Mouse (Mus musculus): ENCODE measurements around the gene Prdx6b. TPM values are rescaled to one million over a fixed set of nuclear protein-coding genes. Genes with fewer than 3 reads are reported as not detected.

Prdx6b gene
- not detected in 2 replicates for polyA plus RNA-seq (2012)

DNA sequence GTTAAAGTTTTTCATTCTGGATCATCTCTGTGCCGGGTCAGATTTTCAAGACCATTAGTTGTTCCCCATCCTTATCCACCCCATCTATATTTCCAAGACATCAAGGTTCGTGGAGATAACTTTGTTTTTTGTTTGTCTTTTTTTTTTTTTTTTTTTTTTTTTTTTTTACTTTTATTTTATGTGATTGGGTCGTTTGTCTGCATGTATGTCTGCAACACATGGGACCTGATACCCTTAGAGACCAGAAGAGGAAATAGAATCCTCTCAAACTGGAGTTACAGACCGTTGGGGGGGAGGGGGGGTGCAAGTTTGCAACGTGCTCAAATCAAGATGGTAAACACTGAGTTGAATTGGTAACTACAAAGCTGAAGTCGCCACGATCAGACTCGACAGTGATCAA is at the start of gene Prdx6b:
Gene Prdx6b, plus strand, starts transcription at position 301 of the 400 bp plus-strand sequence.
- no peak for TF ChIP-seq GATA1 (IDR thresholded peaks at IDR 0.05; ENCODE audit: low read length)

GRCm38 (mm10) chr2:80247466-80247865 is 44.8 kb upstream of the Prdx6b start:
- no peak for TF ChIP-seq GATA1 (IDR thresholded peaks at IDR 0.05; ENCODE audit: low read length)

- TF ChIP-seq GATA1 (IDR thresholded peaks at IDR 0.05; ENCODE audit: low read length), result no peak
Measured at GRCm38 (mm10) chr2:80247868-80248267, 44.4 kb upstream of the Prdx6b start.

- no peak for TF ChIP-seq GATA1 (IDR thresholded peaks at IDR 0.05; ENCODE audit: low read length)
Measured at GRCm38 (mm10) chr2:80259888-80260672, 32.2 kb upstream of the Prdx6b start.

DNA sequence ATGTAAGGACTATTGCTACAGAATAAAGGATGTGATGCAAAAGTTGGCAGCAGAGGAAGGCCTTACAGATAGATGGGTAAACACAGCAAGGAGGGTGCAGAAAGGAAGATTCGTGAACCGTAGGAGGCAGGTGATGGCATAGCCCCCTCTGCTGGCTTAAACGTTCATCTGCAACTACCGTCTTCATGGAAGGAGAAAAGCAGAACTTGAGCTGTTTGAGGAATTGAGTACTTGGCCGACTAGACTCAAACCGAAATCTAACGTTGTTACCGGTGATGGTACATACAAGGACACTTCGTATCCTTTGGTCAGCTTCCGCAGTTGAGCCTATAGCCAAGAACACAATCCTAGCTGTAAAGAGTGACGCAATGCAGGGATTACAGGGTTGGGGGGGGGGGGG is 25.4 kb upstream of the Prdx6b start:
- TF ChIP-seq GATA1 (IDR thresholded peaks at IDR 0.05; ENCODE audit: low read length), result no peak

DNA sequence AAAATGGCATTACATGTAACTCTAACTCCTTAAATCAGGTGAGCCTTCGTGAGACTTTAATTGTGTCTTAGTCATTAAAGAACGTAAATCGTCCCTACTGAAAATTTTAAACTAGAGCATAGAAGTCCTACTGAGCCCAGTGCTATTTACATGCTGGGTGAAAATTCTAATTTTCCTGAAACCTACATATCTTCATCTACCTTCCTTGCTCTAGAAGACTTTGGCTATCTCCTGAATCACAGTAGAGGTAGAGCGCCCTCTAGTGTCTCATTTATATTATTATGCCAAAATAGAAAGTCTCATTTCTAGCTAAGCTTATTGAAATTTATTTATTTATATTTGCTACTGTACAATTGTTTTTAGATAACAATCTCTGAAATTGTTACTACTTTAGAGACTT is 24.2 kb upstream of the Prdx6b start:
- no peak for TF ChIP-seq GATA1 (IDR thresholded peaks at IDR 0.05; ENCODE audit: low read length)

DNA sequence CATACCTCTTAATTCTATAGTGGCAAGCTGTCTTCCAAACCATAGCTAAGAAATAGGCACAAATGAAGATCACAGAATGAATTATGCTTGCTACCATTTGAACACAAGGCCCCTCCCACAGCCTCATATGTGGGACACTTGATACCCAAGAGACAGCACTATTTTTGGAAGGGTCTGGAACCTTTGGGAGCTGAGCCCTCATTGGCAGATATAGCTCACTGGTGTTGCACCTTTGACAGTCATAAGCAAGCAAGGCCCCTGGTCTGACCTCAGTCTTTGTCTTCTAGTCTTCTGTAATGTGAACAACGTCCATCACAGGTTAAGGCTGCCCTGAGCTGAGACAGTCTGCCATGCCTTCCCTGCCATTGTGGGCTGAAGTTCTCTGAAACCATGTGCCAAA is 20.8 kb upstream of the Prdx6b start:
- no peak for TF ChIP-seq GATA1 (IDR thresholded peaks at IDR 0.05; ENCODE audit: low read length)

DNA sequence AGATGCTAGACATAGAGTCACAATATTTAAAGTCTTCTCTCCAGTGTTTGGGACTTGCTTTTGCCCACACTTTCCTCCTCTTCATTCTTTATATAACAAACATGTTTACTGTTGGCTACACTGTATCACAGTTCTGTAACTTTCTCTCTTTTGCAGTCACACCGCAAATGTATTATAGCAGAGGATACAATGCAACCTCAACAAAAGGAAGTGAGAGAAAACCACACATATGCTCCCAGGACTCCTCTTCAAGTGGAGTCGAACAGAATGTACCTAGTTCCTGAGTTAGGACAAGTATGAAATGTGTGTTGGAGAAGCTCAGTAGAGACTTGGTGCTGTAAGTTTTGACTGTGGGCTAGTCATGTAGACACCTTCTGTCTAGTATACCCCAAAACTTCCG is 19.2 kb upstream of the Prdx6b start:
- TF ChIP-seq GATA1 (IDR thresholded peaks at IDR 0.05; ENCODE audit: low read length), result no peak

- no peak for TF ChIP-seq GATA1 (IDR thresholded peaks at IDR 0.05; ENCODE audit: low read length)
Measured at GRCm38 (mm10) chr2:80273763-80274162, 18.5 kb upstream of the Prdx6b start.

GRCm38 (mm10) chr2:80275136-80275535 is 17.1 kb upstream of the Prdx6b start:
- no peak for TF ChIP-seq GATA1 (IDR thresholded peaks at IDR 0.05; ENCODE audit: low read length)

DNA sequence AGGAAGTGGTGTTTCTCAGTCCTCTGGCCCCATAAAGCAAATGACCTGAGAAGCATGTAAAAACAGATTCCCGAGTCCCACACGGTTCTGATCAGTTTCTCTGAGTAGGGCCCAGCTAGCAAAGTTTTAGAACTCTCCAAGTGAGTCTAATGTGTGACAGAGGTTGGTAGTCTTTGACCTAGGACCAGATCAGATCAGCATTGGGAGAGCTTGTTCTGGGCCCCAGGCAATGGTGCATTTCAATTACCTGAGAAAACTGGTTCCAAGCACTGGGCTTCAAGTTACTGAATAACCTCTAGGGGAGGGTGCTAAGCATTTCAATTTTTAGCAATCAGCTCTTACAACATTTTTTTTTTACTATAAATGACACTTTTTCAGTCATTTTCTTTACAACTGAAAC is 10.1 kb upstream of the Prdx6b start:
- no peak for TF ChIP-seq GATA1 (IDR thresholded peaks at IDR 0.05; ENCODE audit: low read length)

DNA sequence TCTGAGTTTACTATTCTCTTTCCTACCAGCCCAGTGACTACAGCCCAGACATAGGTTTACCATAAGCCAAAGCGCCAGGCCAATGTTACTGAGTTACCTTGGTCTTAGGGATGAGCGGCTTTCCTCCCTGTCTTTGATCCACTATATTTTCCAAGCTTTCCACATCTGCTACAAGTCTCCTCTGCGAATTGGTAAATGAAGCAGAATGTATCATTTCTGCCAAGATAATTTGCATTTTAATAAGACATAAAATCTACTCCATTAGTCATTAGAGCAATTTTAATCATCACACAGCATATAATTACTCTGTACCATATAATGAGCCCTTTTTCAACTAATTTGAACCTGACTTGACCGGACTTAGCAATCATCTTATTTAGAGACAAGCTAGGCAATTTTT is 5.9 kb upstream of the Prdx6b start:
- no peak for TF ChIP-seq GATA1 (IDR thresholded peaks at IDR 0.05; ENCODE audit: low read length)

DNA sequence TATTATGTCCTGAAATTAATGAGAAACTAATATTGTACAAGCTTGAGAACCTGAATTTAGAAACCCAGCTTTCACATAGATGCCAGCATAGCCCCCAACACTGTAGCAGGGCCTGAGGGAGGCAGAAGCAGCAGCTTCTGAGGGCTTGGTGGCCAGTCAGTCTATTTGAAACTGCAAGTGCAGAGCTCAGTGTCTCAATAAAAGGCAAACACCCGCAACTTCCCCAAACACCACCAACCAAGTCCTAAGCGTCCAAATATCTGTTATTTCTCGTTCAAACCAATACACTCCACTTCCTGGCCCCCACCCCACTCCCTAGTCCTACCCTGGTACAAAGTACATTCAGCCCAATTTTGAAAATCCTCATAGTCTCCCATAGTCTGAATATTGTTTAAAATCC is 6.1 kb downstream of the Prdx6b start:
- TF ChIP-seq GATA1 (IDR thresholded peaks at IDR 0.05; ENCODE audit: low read length), result no peak

- no peak for TF ChIP-seq GATA1 (IDR thresholded peaks at IDR 0.05; ENCODE audit: low read length)
Measured at GRCm38 (mm10) chr2:80300806-80301205, 8.5 kb downstream of the Prdx6b start.

DNA sequence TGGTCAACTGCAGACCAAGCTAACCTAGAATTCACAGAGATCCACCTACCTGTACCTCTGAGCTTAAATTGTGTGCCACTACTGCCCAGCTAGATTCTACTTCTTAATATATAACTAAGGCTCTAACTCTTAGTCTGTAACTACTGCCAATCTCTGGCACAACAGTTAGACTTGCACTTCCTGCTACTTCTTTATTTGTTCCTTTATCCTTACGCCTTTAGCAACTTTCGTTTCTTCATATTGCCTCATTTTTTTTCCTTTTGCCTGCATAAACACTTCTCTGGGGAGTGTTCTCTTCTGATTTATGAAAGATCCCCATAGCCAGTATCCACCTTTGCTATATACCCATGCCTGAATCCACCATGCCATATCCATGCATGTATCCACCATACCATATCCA is 11.7 kb downstream of the Prdx6b start:
- TF ChIP-seq GATA1 (IDR thresholded peaks at IDR 0.05; ENCODE audit: low read length), result no peak

- TF ChIP-seq GATA1 (IDR thresholded peaks at IDR 0.05; ENCODE audit: low read length), result no peak
Measured at GRCm38 (mm10) chr2:80307701-80308100, 15.4 kb downstream of the Prdx6b start.

- no peak for TF ChIP-seq GATA1 (IDR thresholded peaks at IDR 0.05; ENCODE audit: low read length)
Measured at GRCm38 (mm10) chr2:80309775-80310174, 17.5 kb downstream of the Prdx6b start.

DNA sequence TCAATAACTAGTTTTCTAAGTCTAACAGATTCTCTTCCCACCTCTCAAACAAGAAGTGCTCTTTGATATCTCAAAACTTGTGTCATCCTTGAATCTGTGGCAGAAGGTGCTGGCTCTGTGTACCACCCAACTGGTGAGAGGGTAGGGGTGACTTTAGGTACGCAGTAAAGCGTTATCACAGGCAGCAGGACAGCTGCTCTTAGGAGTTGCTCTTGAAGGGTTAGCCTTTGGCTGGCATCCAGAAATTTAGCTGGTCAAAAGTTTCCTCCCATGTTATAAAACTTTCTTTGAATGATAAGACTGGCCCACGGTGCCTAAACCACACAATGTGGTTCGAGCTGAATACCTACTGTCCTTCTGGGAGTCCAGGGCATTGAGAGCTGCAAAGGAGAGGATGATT is 18.5 kb downstream of the Prdx6b start:
- TF ChIP-seq GATA1 (IDR thresholded peaks at IDR 0.05; ENCODE audit: low read length), result no peak

Data from G1E-ER4 (cell line).